Mouse (Mus musculus) liver, postnatal 0 days (tissue): ENCODE data around the gene Ube2d1. TPM values are rescaled to one million over a fixed set of nuclear protein-coding genes. Genes with fewer than 3 reads are reported as not detected.
A peak's percentile ranks its signal among the peaks of the same experiment; 100 is the strongest.

ENCODE experiments used
- ATAC-seq: fragments of 200-750 bp; cut with Nextera tagmentation; 2 replicates; pipeline ENCODE4 v1.8.0; 2017; ENCODE audit warnings: mild to moderate bottlenecking, moderate library complexity
- DNase-seq: peaks from one replicate; pipeline ENCODE4 v3.0.0-alpha.2; 2016
- H3K27ac ChIP-seq: fragments of 300-500 bp; sonication (generic); 2 replicates; pipeline ENCODE4 v1.5.1; 2014; ENCODE audit warnings: antibody characterized with exemption, moderate library complexity, mild to moderate bottlenecking, low read depth
- H3K27me3 ChIP-seq: fragments of 300-500 bp; sonication (generic); 2 replicates; pipeline ENCODE4 v1.6.1; 2014; ENCODE audit warnings: low read length, control low read depth, mixed read lengths; ENCODE audit not compliant: insufficient read depth
- H3K36me3 ChIP-seq: fragments of 300-500 bp; sonication (generic); replicated peaks from 2 replicates; pipeline ENCODE4 v1.6.1; 2014; ENCODE audit warnings: mild to moderate bottlenecking, control low read depth, low read length, moderate library complexity, mixed read lengths; ENCODE audit not compliant: insufficient read depth
- H3K4me1 ChIP-seq: fragments of 300-500 bp; sonication (generic); 2 replicates; pipeline ENCODE4 v1.6.1; 2014; ENCODE audit warnings: antibody characterized with exemption, mild to moderate bottlenecking, control low read depth; ENCODE audit not compliant: insufficient read depth
- H3K4me2 ChIP-seq: fragments of 300-500 bp; sonication (generic); 2 replicates; pipeline ENCODE4 v1.6.1; 2014; ENCODE audit warnings: low read depth, mild to moderate bottlenecking, low read length, moderate library complexity, mixed read lengths
- H3K4me3 ChIP-seq: fragments of 300-500 bp; sonication (generic); 2 replicates; pipeline ENCODE4 v1.5.1; 2014; ENCODE audit warnings: low read depth, low read length
- H3K9ac ChIP-seq: fragments of 300-500 bp; sonication (generic); replicated peaks from 2 replicates; pipeline ENCODE4 v1.6.1; 2014; ENCODE audit warnings: mild to moderate bottlenecking, moderate library complexity
- H3K9me3 ChIP-seq: fragments of 300-500 bp; sonication (generic); 2 replicates; pipeline ENCODE4 v1.6.1; 2016; ENCODE audit warnings: mild to moderate bottlenecking, control low read depth, low read length, mixed read lengths
- CTCF ChIP-seq: sonication (generic); IDR thresholded peaks from 2 replicates; pipeline ENCODE4 v1.5.1; 2016; ENCODE audit warnings: antibody characterized with exemption, low read depth
- EP300 ChIP-seq: IDR thresholded peaks from 2 replicates; pipeline ENCODE4 v1.6.1; 2016; ENCODE audit warnings: antibody characterized with exemption, low read depth, mild to moderate bottlenecking
- WGBS: fragments of 180-500 bp; shearing (Covaris S2); extraction: QIAGEN DNeasy Blood & Tissue Kit; methylation state at CpG from one replicate; pipeline ENCODE4 v1.1.7; 2014; ENCODE audit not compliant: insufficient replicate concordance; 5-methylcytosine and 5-hydroxymethylcytosine counted together
- polyA plus RNA-seq: library from polyadenylated mRNA; unstranded; fragments of >200 nt; fragmentation: Nextera tagmentation; extraction: Ambion mirVana; gene quantifications from 2 replicates; pipeline ENCODE4 v1.2.1, GENCODE M21; 2015

Gene Ube2d1
- polyA plus RNA-seq, 1 experiment from 2014 or later = 6.9 TPM

GRCm38 (mm10) chr10:71284511-71285125, 444 bp downstream of the Ube2d1 start:
- TF ChIP-seq CTCF (no peak), EP300 (no peak)
- DNase-seq = no peak

GRCm38 (mm10) chr10:71284131-71284510, 941 bp downstream of the Ube2d1 start:
- Histone ChIP-seq H3K9ac (no peak overlapping the region; the same call in 1 of the 2 replicates), H3K36me3 (no peaks in the 10 kb centered on the region), H3K4me3 (peak overlapping the region; percentile 87), H3K27ac (no peak overlapping the region), H3K4me2 (peak overlapping the region; percentile 76), H3K9me3 (no peaks in the 10 kb centered on the region), H3K27me3 (no peaks in the 10 kb centered on the region), H3K4me1 (peaks cover 4% of the 10 kb centered on the region; the same call in 1 of the 2 replicates)
- DNase-seq = no peak
- TF ChIP-seq CTCF (no peak), EP300 (no peak)
- 27% methylated on average over 8 of the region's 8 CpGs for WGBS
- no peak for ATAC-seq

More at GRCm38 (mm10) chr10:71284511-71285125, 444 bp downstream of the Ube2d1 start:
- peak overlapping the region; percentile 74 for H3K9ac ChIP-seq
- H3K9me3 ChIP-seq = no peaks in the 10 kb centered on the region
- peaks cover 4% of the 10 kb centered on the region; the same call in 1 of the 2 replicates for H3K4me1 ChIP-seq
- peak overlapping the region; percentile 87 for H3K4me3 ChIP-seq
- H3K36me3 ChIP-seq = no peaks in the 10 kb centered on the region
- ATAC-seq = peak; percentile 66
- no peak overlapping the region for H3K27ac ChIP-seq
- H3K4me2 ChIP-seq = peak overlapping the region; percentile 76
- H3K27me3 ChIP-seq = no peaks in the 10 kb centered on the region
- WGBS = under 1% methylated on average over 38 of the region's 41 CpGs

- Histone ChIP-seq H3K9me3 (no peaks in the 10 kb centered on the region), H3K9ac (no peak overlapping the region), H3K4me2 (no peak overlapping the region), H3K4me3 (no peak overlapping the region), H3K27me3 (no peaks in the 10 kb centered on the region), H3K36me3 (no peaks in the 10 kb centered on the region), H3K27ac (no peak overlapping the region), H3K4me1 (no peaks in the 10 kb centered on the region)
- 79% methylated on average over 9 of the region's 9 CpGs for WGBS
- no peak for TF ChIP-seq CTCF
- no peak for ATAC-seq
- DNase-seq = no peak
These were observed 11.9 kb downstream of the Ube2d1 start for GRCm38 (mm10) chr10:71273008-71273739.

- Histone ChIP-seq H3K9ac (no peak overlapping the region), H3K27me3 (no peaks in the 10 kb centered on the region), H3K4me1 (no peaks in the 10 kb centered on the region), H3K9me3 (no peaks in the 10 kb centered on the region), H3K36me3 (no peaks in the 10 kb centered on the region), H3K4me3 (no peak overlapping the region), H3K4me2 (no peak overlapping the region), H3K27ac (no peak overlapping the region)
- ATAC-seq (no peak), DNase-seq (no peak)
- TF ChIP-seq CTCF (no peak), EP300 (no peak)
- 87% methylated on average over 2 of the region's 2 CpGs for WGBS
These were observed 17.1 kb downstream of the Ube2d1 start for GRCm38 (mm10) chr10:71267973-71268372.

DNA sequence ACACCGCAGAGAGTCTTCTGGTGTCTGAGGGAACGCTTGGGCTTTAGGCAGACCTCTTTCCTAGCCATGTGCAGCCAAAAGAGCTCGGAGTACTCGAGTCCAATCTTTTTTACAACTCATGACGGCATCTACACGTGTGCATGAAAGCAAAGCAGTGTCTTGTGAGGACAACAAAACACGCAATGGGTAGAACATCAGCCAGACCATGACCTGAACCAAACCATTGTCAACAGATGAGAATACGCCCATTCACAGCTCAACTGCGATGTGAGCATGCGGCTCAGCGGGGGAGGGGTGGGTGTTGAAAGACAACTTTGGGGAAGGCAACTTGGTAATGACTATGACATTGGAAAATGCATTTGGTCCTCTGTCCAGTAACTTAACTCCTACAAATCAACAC, 17.6 kb downstream of the Ube2d1 start:
- Histone ChIP-seq H3K9me3 (no peaks in the 10 kb centered on the region), H3K4me2 (no peak overlapping the region), H3K27me3 (no peaks in the 10 kb centered on the region), H3K9ac (no peak overlapping the region), H3K4me3 (no peak overlapping the region), H3K36me3 (no peaks in the 10 kb centered on the region), H3K27ac (no peak overlapping the region), H3K4me1 (no peaks in the 10 kb centered on the region)
- TF ChIP-seq CTCF = no peak
- no peak for TF ChIP-seq EP300
- WGBS = 82% methylated on average over 11 of the region's 11 CpGs
- no peak for ATAC-seq
- no peak for DNase-seq

DNA sequence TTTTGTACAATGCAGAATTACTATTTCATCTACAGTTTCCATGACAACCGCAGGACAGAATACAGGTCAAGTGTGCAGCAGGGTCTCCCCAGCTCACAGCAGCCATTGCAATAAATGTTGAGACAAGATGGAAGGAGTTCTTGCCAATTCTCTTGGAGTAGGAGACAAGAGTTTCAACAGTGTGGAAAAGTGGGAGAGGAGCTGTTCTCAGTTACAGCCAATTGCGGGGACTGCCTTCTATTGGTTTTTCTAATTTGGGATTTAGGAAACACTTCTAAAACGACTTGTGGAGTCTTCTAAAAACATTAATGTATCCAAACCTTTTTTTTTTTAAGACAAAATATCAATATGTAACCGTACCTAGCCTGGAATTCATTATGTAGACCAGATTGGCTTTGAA, 20.0 kb downstream of the Ube2d1 start:
- no peak overlapping the region for H3K4me2 ChIP-seq
- DNase-seq = no peak
- H3K27me3 ChIP-seq = no peaks in the 10 kb centered on the region
- no peak overlapping the region for H3K4me3 ChIP-seq
- no peaks in the 10 kb centered on the region for H3K4me1 ChIP-seq
- H3K27ac ChIP-seq = no peak overlapping the region
- no peaks in the 10 kb centered on the region for H3K9me3 ChIP-seq
- no peak overlapping the region for H3K9ac ChIP-seq
- no peaks in the 10 kb centered on the region for H3K36me3 ChIP-seq
- TF ChIP-seq EP300 (no peak), CTCF (no peak)
- WGBS = 73% methylated on average over 4 of the region's 4 CpGs
- ATAC-seq = no peak
